Mouse (Mus musculus) embryonic fibroblast, embryonic 13.5 days (primary cell): ENCODE measurements around the gene Gp9. TPM values are rescaled to one million over a fixed set of nuclear protein-coding genes. Genes with fewer than 3 reads are reported as not detected.
"Not testable (repeated sequence)": the region's sequence is repeated elsewhere in the genome, so short reads cannot be mapped to it uniquely, and the experiment has no call there.

Experiments
- H3K27ac ChIP-seq: 2 replicates; pipeline ENCODE4 v1.5.1; 2012; ENCODE audit warnings: low read length, control low read depth, inconsistent platforms; ENCODE audit not compliant: insufficient read depth
- H3K4me1 ChIP-seq: 2 replicates; pipeline ENCODE4 v1.6.1; 2011; ENCODE audit warnings: low read length; ENCODE audit not compliant: control insufficient read depth, insufficient read depth
- H3K4me3 ChIP-seq: 2 replicates; pipeline ENCODE4 v1.5.1; 2011; ENCODE audit warnings: mild to moderate bottlenecking, control low read depth, low read length; ENCODE audit not compliant: insufficient read depth
- CTCF ChIP-seq: IDR thresholded peaks from 2 replicates; pipeline ENCODE4 v1.5.1; 2011; ENCODE audit warnings: mild to moderate bottlenecking, control low read depth, low read length, moderate library complexity, borderline replicate concordance; ENCODE audit not compliant: insufficient read depth
- POLR2A ChIP-seq: IDR thresholded peaks from 2 replicates; pipeline ENCODE4 v1.6.1; 2011; ENCODE audit warnings: low read depth, mild to moderate bottlenecking, control low read depth, low read length, moderate library complexity
- polyA plus RNA-seq: library from polyadenylated mRNA; stranded (reverse); fragments of >200 nt; gene quantifications from 2 replicates; pipeline ENCODE4 v1.2.4, GENCODE M21; 2011; ENCODE audit warnings: low read depth; ENCODE audit not compliant: missing spikeins, insufficient read length

The Gp9 gene
- polyA plus RNA-seq, 1 experiment, result not detected

- H3K27ac ChIP-seq, result no peak overlapping the region
- no peak for TF ChIP-seq POLR2A
- TF ChIP-seq CTCF, result no peak
- H3K4me1 ChIP-seq, result peaks cover 10% of the 10 kb centered on the region
- no peak overlapping the region for H3K4me3 ChIP-seq
Measured at GRCm38 (mm10) chr6:87748078-87748477, 29.8 kb upstream of the Gp9 start.

- no peak overlapping the region for H3K4me3 ChIP-seq
- no peak for TF ChIP-seq POLR2A
- TF ChIP-seq CTCF, result no peak
- H3K27ac ChIP-seq, result no peak overlapping the region
- peaks cover 10% of the 10 kb centered on the region for H3K4me1 ChIP-seq
Measured at GRCm38 (mm10) chr6:87748531-87748930, 29.3 kb upstream of the Gp9 start.

- no peak overlapping the region for H3K27ac ChIP-seq
- H3K4me3 ChIP-seq, result no peak overlapping the region
- H3K4me1 ChIP-seq, result peaks cover 9% of the 10 kb centered on the region
- TF ChIP-seq CTCF, result no peak
- no peak for TF ChIP-seq POLR2A
Measured at GRCm38 (mm10) chr6:87750184-87750910, 27.5 kb upstream of the Gp9 start.

GRCm38 (mm10) chr6:87751574-87751973, 26.3 kb upstream of the Gp9 start:
- no peak overlapping the region for H3K27ac ChIP-seq
- TF ChIP-seq POLR2A, result no peak
- TF ChIP-seq CTCF, result no peak
- H3K4me1 ChIP-seq, result peaks cover 6% of the 10 kb centered on the region
- no peak overlapping the region for H3K4me3 ChIP-seq

GRCm38 (mm10) chr6:87755196-87755595, 22.7 kb upstream of the Gp9 start:
- TF ChIP-seq CTCF (no peak), POLR2A (no peak)
- Histone ChIP-seq H3K27ac (no peak overlapping the region), H3K4me1 (no peaks in the 10 kb centered on the region), H3K4me3 (no peak overlapping the region)

GRCm38 (mm10) chr6:87756896-87757295, 21.0 kb upstream of the Gp9 start:
- H3K4me3 ChIP-seq, result no peak overlapping the region
- H3K27ac ChIP-seq, result no peak overlapping the region
- TF ChIP-seq CTCF, result no peak
- no peak for TF ChIP-seq POLR2A
- no peaks in the 10 kb centered on the region for H3K4me1 ChIP-seq

- Histone ChIP-seq H3K4me3 (no peak overlapping the region), H3K27ac (no peak overlapping the region), H3K4me1 (no peaks in the 10 kb centered on the region)
- no peak for TF ChIP-seq POLR2A
- no peak for TF ChIP-seq CTCF
Measured at GRCm38 (mm10) chr6:87759404-87759803, 18.5 kb upstream of the Gp9 start.

- Histone ChIP-seq H3K27ac (no peak overlapping the region), H3K4me3 (no peak overlapping the region), H3K4me1 (no peaks in the 10 kb centered on the region)
- TF ChIP-seq POLR2A, result no peak
- no peak for TF ChIP-seq CTCF
Measured at GRCm38 (mm10) chr6:87759850-87760249, 18.0 kb upstream of the Gp9 start.

GRCm38 (mm10) chr6:87762161-87762560, 15.7 kb upstream of the Gp9 start:
- Histone ChIP-seq H3K4me3 (no peak overlapping the region), H3K4me1 (no peaks in the 10 kb centered on the region), H3K27ac (no peak overlapping the region)
- no peak for TF ChIP-seq CTCF
- no peak for TF ChIP-seq POLR2A

GRCm38 (mm10) chr6:87763376-87764280, 14.2 kb upstream of the Gp9 start:
- no peaks in the 10 kb centered on the region for H3K4me1 ChIP-seq
- H3K4me3 ChIP-seq, result no peak overlapping the region
- no peak overlapping the region for H3K27ac ChIP-seq
- no peak for TF ChIP-seq CTCF
- no peak for TF ChIP-seq POLR2A

GRCm38 (mm10) chr6:87764296-87764695, 13.6 kb upstream of the Gp9 start:
- not testable (repeated sequence) for H3K27ac ChIP-seq, H3K4me1 ChIP-seq, H3K4me3 ChIP-seq
